Mouse (Mus musculus): ENCODE results near the gene Jam2. TPM values are rescaled to one million over a fixed set of nuclear protein-coding genes. Genes with fewer than 3 reads are reported as not detected.

Gene Jam2
- total RNA-seq, 2 experiments from 2014 or later = 25.1 to 26.2 TPM

- intact Hi-C loops (cut with DNase I) = no loop called here
- no peak for DNase-seq (ENCODE audit: low spot score in 2 of 2)
Measured at GRCm38 (mm10) chr16:84832736-84833135, 58.8 kb downstream of the Jam2 start.

GRCm38 (mm10) chr16:84834344-84834743 lies 60.4 kb downstream of the Jam2 start:
- intact Hi-C loops (cut with DNase I) = loop anchor here (1.0 kb wide), 1 partner anchor 99 kb away; the partner anchor contains the start of gene Mrpl39

GRCm38 (mm10) chr16:84834745-84835440 lies 61.0 kb downstream of the Jam2 start, which contains the start of gene Gabpa:
Gabpa (plus strand) TSS chr16:84834925.
- intact Hi-C loops (cut with DNase I) = loop anchor here (1.0 kb wide), 1 partner anchor 100 kb away; the partner anchor contains the start of gene Mrpl39
- peak; percentile 92 to 97 for DNase-seq (ENCODE audit: low spot score in 2 of 2)

More at GRCm38 (mm10) chr16:84834344-84834743, 60.4 kb downstream of the Jam2 start:
- DNase-seq (ENCODE audit: low spot score in 2 of 2) = no peak

- intact Hi-C loops (cut with DNase I) = no loop called here
- DNase-seq (ENCODE audit: low spot score in 2 of 2) = peak; percentile 79 to 86
Measured at GRCm38 (mm10) chr16:84835441-84835822, 61.5 kb downstream of the Jam2 start, which contains the start of gene Atp5j. Atp5j (minus strand) TSS chr16:84835625.

GRCm38 (mm10) chr16:84835823-84836743 lies 62.2 kb downstream of the Jam2 start:
- peak; percentile 28 for DNase-seq (ENCODE audit: low spot score in 2 of 2)
- intact Hi-C loops (cut with DNase I) = no loop called here

GRCm38 (mm10) chr16:84838576-84838975 lies 64.7 kb downstream of the Jam2 start:
- DNase-seq (ENCODE audit: low spot score in 2 of 2) = no peak
- intact Hi-C loops (cut with DNase I) = no loop called here

- no peak for DNase-seq (ENCODE audit: low spot score in 2 of 2)
Measured at GRCm38 (mm10) chr16:84853492-84853891, 79.6 kb downstream of the Jam2 start.

GRCm38 (mm10) chr16:84864656-84865055 lies 90.7 kb downstream of the Jam2 start:
- intact Hi-C loops (cut with DNase I) = no loop called here

More at GRCm38 (mm10) chr16:84853492-84853891, 79.6 kb downstream of the Jam2 start:
- intact Hi-C loops (cut with DNase I) = no loop called here

GRCm38 (mm10) chr16:84873805-84874204 lies 99.9 kb downstream of the Jam2 start:
- intact Hi-C loops (cut with DNase I) = loop anchor here (10.0 kb wide), 1 partner anchor 801 kb away; no protein-coding TSS in a partner anchor
- DNase-seq (ENCODE audit: low spot score in 2 of 2) = no peak

More at GRCm38 (mm10) chr16:84864656-84865055, 90.7 kb downstream of the Jam2 start:
- no peak for DNase-seq (ENCODE audit: low spot score in 2 of 2)

GRCm38 (mm10) chr16:84875012-84875717 lies 101.2 kb downstream of the Jam2 start:
- DNase-seq (ENCODE audit: low spot score in 2 of 2) = peak; percentile 42 to 43
- intact Hi-C loops (cut with DNase I) = loop anchor here (10.0 kb wide), 1 partner anchor 800 kb away; no protein-coding TSS in a partner anchor

Other genes with a start within 250 kb of the Jam2 start
- gene Mrpl39, start 38.4 kb upstream of the Jam2 start, total RNA-seq (2021) = 10 to 100 TPM; 19.2 to 24.1 TPM
- gene Gabpa, start 60.8 kb downstream of the Jam2 start, total RNA-seq (2021) = 10 to 100 TPM; 21.5 to 22.8 TPM
- 100 to 1,000 TPM; 351 to 367 TPM for gene Atp5j, start 61.5 kb downstream of the Jam2 start, total RNA-seq (2021)

Measured in left cerebral cortex, postnatal 14 days (tissue).